Mouse (Mus musculus): ENCODE results near the gene Eomes. TPM values are rescaled to one million over a fixed set of nuclear protein-coding genes. Genes with fewer than 3 reads are reported as not detected.

Gene Eomes
- total and polyA plus RNA-seq, 3 experiments: not detected

DNA sequence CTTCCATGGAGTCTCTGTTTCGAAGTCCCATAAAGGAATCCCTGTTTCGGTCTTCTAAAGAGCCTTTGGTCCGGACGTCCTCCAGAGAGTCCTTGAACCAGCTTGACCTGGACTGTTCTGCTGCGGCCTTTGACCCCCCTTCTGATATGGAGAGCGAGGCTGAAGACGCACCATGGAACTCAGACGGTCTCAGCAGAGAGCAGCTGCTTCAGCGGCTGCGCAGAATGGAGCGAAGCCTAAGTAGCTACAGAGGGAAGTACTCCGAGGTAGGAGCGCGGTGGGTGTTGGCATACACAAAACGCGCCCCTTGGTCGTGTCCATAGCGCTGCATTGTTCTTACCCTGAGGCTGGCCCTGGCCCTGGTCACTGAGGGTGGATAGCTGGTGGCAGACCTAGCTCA, 49.0 kb downstream of the Eomes start:
- no peak for TF ChIP-seq NELFE (IDR thresholded peaks at IDR 0.05; ENCODE audit: low read depth, low read length)
- TF ChIP-seq ZC3H11A (IDR thresholded peaks at IDR 0.05; ENCODE audit: low read depth, low read length): no peak
- TF ChIP-seq JUN (IDR thresholded peaks at IDR 0.05; ENCODE audit: insufficient read depth, low read depth, low read length): no peak
- TF ChIP-seq EP300 (IDR thresholded peaks at IDR 0.05; ENCODE audit: low read length): no peak
- TF ChIP-seq JUND (conservative IDR thresholded peaks at IDR 0.05; ENCODE audit: low read depth, low read length): no peak
- TF ChIP-seq ZKSCAN1 (IDR thresholded peaks at IDR 0.05; ENCODE audit: borderline replicate concordance, low read depth, low read length): no peak
- no peak for TF ChIP-seq MAX (IDR thresholded peaks at IDR 0.05; ENCODE audit: low read length)
- no peak for TF ChIP-seq SIN3A (IDR thresholded peaks at IDR 0.05; ENCODE audit: low read length)
- TF ChIP-seq ETS1 (conservative IDR thresholded peaks at IDR 0.05; ENCODE audit: low read depth, low read length): no peak
- no peak for TF ChIP-seq SMC3 (IDR thresholded peaks at IDR 0.05; ENCODE audit: low read depth, low read length)
- TF ChIP-seq CHD1 (IDR thresholded peaks at IDR 0.05; ENCODE audit: low read depth, low read length): no peak
- TF ChIP-seq CHD2 (IDR thresholded peaks at IDR 0.05; ENCODE audit: low read length): no peak
- no peak for TF ChIP-seq USF2 (conservative IDR thresholded peaks at IDR 0.05; ENCODE audit: low read depth, low read length)
- TF ChIP-seq MYC (IDR thresholded peaks at IDR 0.05; ENCODE audit: low read depth, low read length): no peak
- no peak for TF ChIP-seq RAD21 (IDR thresholded peaks at IDR 0.05; ENCODE audit: low read depth, low read length)
- no peak for TF ChIP-seq HCFC1 (IDR thresholded peaks at IDR 0.05; ENCODE audit: low read depth, low read length)
- TF ChIP-seq MAZ (IDR thresholded peaks at IDR 0.05; ENCODE audit: low read depth, low read length): no peak
- TF ChIP-seq POLR2AphosphoS2 (IDR thresholded peaks at IDR 0.05; ENCODE audit: low read depth, low read length): no peak
- no peak for TF ChIP-seq MEF2A (IDR thresholded peaks at IDR 0.05; ENCODE audit: borderline replicate concordance, low read depth, low read length)
- no peak for TF ChIP-seq ZMIZ1 (IDR thresholded peaks at IDR 0.05; ENCODE audit: low read depth, low read length)
- H3K9ac ChIP-seq (ENCODE audit: insufficient read depth, low read depth): no peak overlapping the region
- no peak overlapping the region for H3K4me2 ChIP-seq (ENCODE audit: insufficient read depth, low read depth, poor library complexity, severe bottlenecking)
- no peaks in the 10 kb centered on the region for H3K27me3 ChIP-seq (replicated peaks)
- no peaks in the 10 kb centered on the region for H3K9me3 ChIP-seq (replicated peaks; ENCODE audit: low read length)
- dilution Hi-C loops (cut with MboI; ENCODE audit: extremely low pct_ligation_motif_present, extremely low pct_unique_long_range_greater_than_20kb, low sequenced_read_pairs): no loop called here
- no peak overlapping the region for H3K27ac ChIP-seq (ENCODE audit: insufficient read depth, low read depth)
- no peaks in the 10 kb centered on the region for H3K79me2 ChIP-seq (replicated peaks; ENCODE audit: control insufficient read depth, extremely low read depth, insufficient read depth, poor library complexity, severe bottlenecking)
- in situ Hi-C loops (cut with MboI; ENCODE audit: low pct_ligation_motif_present, low pct_unique_long_range_greater_than_20kb, low sequenced_read_pairs): no loop called here
- no peak for DNase-seq (ENCODE audit: extremely low read depth)
- H3K4me3 ChIP-seq (replicated peaks in 1 of 3; ENCODE audit: low read depth in 2 of 3, low read length in 2 of 3, poor library complexity in 1 of 3): no peak overlapping the region
- peaks cover 56 to 91% of the 10 kb centered on the region in 2 experiments for H3K36me3 ChIP-seq (replicated peaks in 1 of 2; ENCODE audit: control insufficient read depth in 1 of 2, insufficient read depth in 1 of 2, low read length in 1 of 2)
- H3K4me1 ChIP-seq (ENCODE audit: control insufficient read depth in 1 of 2, insufficient read depth in 2 of 2): no peaks in the 10 kb centered on the region

- no peak overlapping the region for H3K4me3 ChIP-seq (replicated peaks in 1 of 3; ENCODE audit: low read depth in 2 of 3, low read length in 2 of 3, poor library complexity in 1 of 3)
- in situ Hi-C loops (cut with MboI; ENCODE audit: low pct_ligation_motif_present, low pct_unique_long_range_greater_than_20kb, low sequenced_read_pairs) (no loop called here), dilution Hi-C loops (cut with MboI; ENCODE audit: extremely low pct_ligation_motif_present, extremely low pct_unique_long_range_greater_than_20kb, low sequenced_read_pairs) (no loop called here)
- no peak overlapping the region for H3K9ac ChIP-seq (ENCODE audit: insufficient read depth, low read depth)
- no peak overlapping the region for H3K4me2 ChIP-seq (ENCODE audit: insufficient read depth, low read depth, poor library complexity, severe bottlenecking)
- no peak for DNase-seq (ENCODE audit: extremely low read depth)
- H3K27ac ChIP-seq (ENCODE audit: insufficient read depth, low read depth): no peak overlapping the region
- no peaks in the 10 kb centered on the region for H3K4me1 ChIP-seq (ENCODE audit: control insufficient read depth in 1 of 2, insufficient read depth in 2 of 2)
- no peaks in the 10 kb centered on the region for H3K9me3 ChIP-seq (replicated peaks; ENCODE audit: low read length)
- peaks cover 57 to 92% of the 10 kb centered on the region in 2 experiments for H3K36me3 ChIP-seq (replicated peaks in 1 of 2; ENCODE audit: control insufficient read depth in 1 of 2, insufficient read depth in 1 of 2, low read length in 1 of 2)
- no peaks in the 10 kb centered on the region for H3K27me3 ChIP-seq (replicated peaks)
- no peaks in the 10 kb centered on the region for H3K79me2 ChIP-seq (replicated peaks; ENCODE audit: control insufficient read depth, extremely low read depth, insufficient read depth, poor library complexity, severe bottlenecking)
- TF ChIP-seq E2F4 (IDR thresholded peaks at IDR 0.05; ENCODE audit: insufficient replicate concordance, low read depth, low read length) (no peak), KAT2A (IDR thresholded peaks at IDR 0.05; ENCODE audit: insufficient replicate concordance, low read length) (no peak), IRF4 (IDR thresholded peaks at IDR 0.05; ENCODE audit: low read depth, low read length) (no peak), PAX5 (IDR thresholded peaks at IDR 0.05; ENCODE audit: low read length) (no peak), USF1 (IDR thresholded peaks at IDR 0.05; ENCODE audit: low read depth, low read length) (no peak), CTCF (conservative IDR thresholded peaks at IDR 0.05 in 1 of 2, IDR thresholded peaks at IDR 0.05 in 1 of 2; ENCODE audit: low read depth in 2 of 2, low read length in 2 of 2) (no peak), USF2 (conservative IDR thresholded peaks at IDR 0.05; ENCODE audit: low read depth, low read length) (no peak), MAZ (IDR thresholded peaks at IDR 0.05; ENCODE audit: low read depth, low read length) (no peak), SMC3 (IDR thresholded peaks at IDR 0.05; ENCODE audit: low read depth, low read length) (no peak), MYC (IDR thresholded peaks at IDR 0.05; ENCODE audit: low read depth, low read length) (no peak)
Observed at GRCm38 (mm10) chr9:118529783-118530182, 51.8 kb downstream of the Eomes start.

All from CH12.LX (cell line).